Mouse (Mus musculus): Measurements from ENCODE around the gene Edf1. TPM values are rescaled to one million over a fixed set of nuclear protein-coding genes. Genes with fewer than 3 reads are reported as not detected.

Gene Edf1
- total and polyA plus RNA-seq, 3 experiments: 188 to 215 (median 202) TPM

DNA sequence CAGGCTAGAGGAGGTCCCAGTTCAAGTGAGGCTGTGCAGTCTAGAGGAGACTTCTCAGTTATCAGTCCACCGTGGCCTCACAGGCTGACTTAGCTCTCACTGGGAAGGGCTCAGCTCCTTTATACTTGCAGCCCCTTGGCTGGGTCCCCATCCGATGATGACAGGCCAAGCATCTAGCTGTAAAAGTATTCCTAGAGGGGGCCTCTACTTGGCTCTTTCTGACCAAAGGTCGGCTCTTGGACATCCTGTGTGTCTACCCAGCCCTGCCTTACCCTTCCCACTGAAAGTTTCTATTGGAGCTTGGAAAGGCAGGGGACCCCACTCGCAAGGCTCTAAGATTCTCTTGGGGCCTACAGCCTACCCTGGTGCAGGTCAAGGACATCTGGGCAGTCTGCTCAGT lies 13.6 kb downstream of the Edf1 start:
- no peak overlapping the region for H3K27ac ChIP-seq (ENCODE audit: insufficient read depth, low read depth)

GRCm38 (mm10) chr2:25573068-25573467 lies 15.4 kb downstream of the Edf1 start:
- Histone ChIP-seq H3K27me3 (replicated peaks) (no peaks in the 10 kb centered on the region), H3K79me2 (replicated peaks; ENCODE audit: control insufficient read depth, extremely low read depth, insufficient read depth, poor library complexity, severe bottlenecking) (no peaks in the 10 kb centered on the region), H3K9me3 (replicated peaks; ENCODE audit: low read length) (peaks cover 18% of the 10 kb centered on the region), H3K4me2 (ENCODE audit: insufficient read depth, low read depth, poor library complexity, severe bottlenecking) (no peak overlapping the region), H3K36me3 (replicated peaks in 1 of 2; ENCODE audit: control insufficient read depth in 1 of 2, insufficient read depth in 1 of 2, low read length in 1 of 2) (peaks cover 24 to 72% of the 10 kb centered on the region in 2 experiments), H3K4me3 (replicated peaks in 1 of 3; ENCODE audit: low read depth in 2 of 3, low read length in 2 of 3, poor library complexity in 1 of 3) (no peak overlapping the region), H3K27ac (ENCODE audit: insufficient read depth, low read depth) (no peak overlapping the region), H3K4me1 (ENCODE audit: control insufficient read depth in 1 of 2, insufficient read depth in 2 of 2) (peaks cover 4 to 24% of the 10 kb centered on the region in 2 experiments; a peak in 3 of 4 replicates), H3K9ac (ENCODE audit: insufficient read depth, low read depth) (no peak overlapping the region)
- TF ChIP-seq MAFK (IDR thresholded peaks at IDR 0.05; ENCODE audit: insufficient replicate concordance, low read length) (no peak), BHLHE40 (IDR thresholded peaks at IDR 0.05; ENCODE audit: low read depth, low read length) (no peak)
- dilution Hi-C loops (cut with MboI; ENCODE audit: extremely low pct_ligation_motif_present, extremely low pct_unique_long_range_greater_than_20kb, low sequenced_read_pairs): no loop called here
- DNase-seq (ENCODE audit: extremely low read depth): no peak
- in situ Hi-C loops (cut with MboI; ENCODE audit: low pct_ligation_motif_present, low pct_unique_long_range_greater_than_20kb, low sequenced_read_pairs): no loop called here

More for the DNA sequence above, 13.6 kb downstream of the Edf1 start:
- Histone ChIP-seq H3K27me3 (replicated peaks) (no peaks in the 10 kb centered on the region), H3K36me3 (replicated peaks in 1 of 2; ENCODE audit: control insufficient read depth in 1 of 2, insufficient read depth in 1 of 2, low read length in 1 of 2) (peaks cover 26 to 73% of the 10 kb centered on the region in 2 experiments), H3K9ac (ENCODE audit: insufficient read depth, low read depth) (no peak overlapping the region), H3K4me3 (replicated peaks in 1 of 3; ENCODE audit: low read depth in 2 of 3, low read length in 2 of 3, poor library complexity in 1 of 3) (no peak overlapping the region), H3K9me3 (replicated peaks; ENCODE audit: low read length) (peaks cover 1% of the 10 kb centered on the region), H3K79me2 (replicated peaks; ENCODE audit: control insufficient read depth, extremely low read depth, insufficient read depth, poor library complexity, severe bottlenecking) (no peaks in the 10 kb centered on the region), H3K4me1 (ENCODE audit: control insufficient read depth in 1 of 2, insufficient read depth in 2 of 2) (peaks cover 4 to 22% of the 10 kb centered on the region in 2 experiments; a peak in 3 of 4 replicates), H3K4me2 (ENCODE audit: insufficient read depth, low read depth, poor library complexity, severe bottlenecking) (no peak overlapping the region)
- TF ChIP-seq ETS1 (conservative IDR thresholded peaks at IDR 0.05; ENCODE audit: low read depth, low read length): no peak
- TF ChIP-seq MEF2A (IDR thresholded peaks at IDR 0.05; ENCODE audit: borderline replicate concordance, low read depth, low read length): no peak
- no peak for TF ChIP-seq ZMIZ1 (IDR thresholded peaks at IDR 0.05; ENCODE audit: low read depth, low read length)
- TF ChIP-seq JUND (conservative IDR thresholded peaks at IDR 0.05; ENCODE audit: low read depth, low read length): no peak
- TF ChIP-seq GABPA (IDR thresholded peaks at IDR 0.05; ENCODE audit: insufficient replicate concordance, low read depth, low read length): no peak
- TF ChIP-seq SMC3 (IDR thresholded peaks at IDR 0.05; ENCODE audit: low read depth, low read length): no peak
- TF ChIP-seq ZKSCAN1 (IDR thresholded peaks at IDR 0.05; ENCODE audit: borderline replicate concordance, low read depth, low read length): no peak
- no peak for TF ChIP-seq MYC (IDR thresholded peaks at IDR 0.05; ENCODE audit: low read depth, low read length)
- no peak for TF ChIP-seq MAZ (IDR thresholded peaks at IDR 0.05; ENCODE audit: low read depth, low read length)
- no peak for TF ChIP-seq ELF1 (IDR thresholded peaks at IDR 0.05; ENCODE audit: low read depth, low read length)
- TF ChIP-seq EP300 (IDR thresholded peaks at IDR 0.05; ENCODE audit: low read length): no peak
- no peak for TF ChIP-seq PAX5 (IDR thresholded peaks at IDR 0.05; ENCODE audit: low read length)
- no peak for TF ChIP-seq IRF4 (IDR thresholded peaks at IDR 0.05; ENCODE audit: low read depth, low read length)
- no peak for TF ChIP-seq POLR2AphosphoS2 (IDR thresholded peaks at IDR 0.05; ENCODE audit: low read depth, low read length)
- TF ChIP-seq SIN3A (IDR thresholded peaks at IDR 0.05; ENCODE audit: low read length): no peak
- no peak for TF ChIP-seq TCF12 (IDR thresholded peaks at IDR 0.05; ENCODE audit: low read depth, low read length)
- no peak for TF ChIP-seq POLR2A (IDR thresholded peaks at IDR 0.05; ENCODE audit: low read depth, low read length)
- TF ChIP-seq RCOR1 (conservative IDR thresholded peaks at IDR 0.05; ENCODE audit: low read depth, low read length): no peak
- dilution Hi-C loops (cut with MboI; ENCODE audit: extremely low pct_ligation_motif_present, extremely low pct_unique_long_range_greater_than_20kb, low sequenced_read_pairs) (no loop called here), in situ Hi-C loops (cut with MboI; ENCODE audit: low pct_ligation_motif_present, low pct_unique_long_range_greater_than_20kb, low sequenced_read_pairs) (no loop called here)
- DNase-seq (ENCODE audit: extremely low read depth): no peak
